Mouse (Mus musculus): Measurements from ENCODE around the gene Vill. TPM values are rescaled to one million over a fixed set of nuclear protein-coding genes. Genes with fewer than 3 reads are reported as not detected.
A peak's percentile ranks its signal among the peaks of the same experiment; 100 is the strongest.

The Vill gene
- total RNA-seq (2021) (1 to 10 TPM; 1.5 to 2.0 TPM), polyA plus RNA-seq (2012; rRNA removed) (3.4 and 4.2 TPM in 2 replicates)
- long read RNA-seq, partial matches to known transcripts, result 1 of 2 reads
- long read RNA-seq, other reads (novel, unspliced or antisense), result 0 of 2 reads

- peak; percentile 40 for DNase-seq
Observed at GRCm38 (mm10) chr9:119052154-119052944, at the start of gene Vill. Gene Vill, plus strand, starts transcription at chr9:119052778.

GRCm38 (mm10) chr9:119003990-119004702 is 48.4 kb upstream of the Vill start:
- no peak for DNase-seq

- DNase-seq, result no peak
Observed at GRCm38 (mm10) chr9:119004703-119005076, 47.9 kb upstream of the Vill start.

- DNase-seq, result no peak
Observed at GRCm38 (mm10) chr9:119005303-119006029, 47.1 kb upstream of the Vill start.

GRCm38 (mm10) chr9:119007266-119007665 is 45.3 kb upstream of the Vill start:
- no peak for DNase-seq

- DNase-seq, result no peak
Observed at GRCm38 (mm10) chr9:119008871-119009270, 43.7 kb upstream of the Vill start.

GRCm38 (mm10) chr9:119010156-119010710 is 42.3 kb upstream of the Vill start:
- DNase-seq, result no peak

- DNase-seq, result no peak
Observed at GRCm38 (mm10) chr9:119016785-119017507, 35.6 kb upstream of the Vill start.

- DNase-seq, result no peak
Observed at GRCm38 (mm10) chr9:119021731-119022130, 30.8 kb upstream of the Vill start.

- no peak for DNase-seq
Observed at GRCm38 (mm10) chr9:119025263-119025662, 27.3 kb upstream of the Vill start.

- no peak for DNase-seq
Observed at GRCm38 (mm10) chr9:119025832-119026331, 26.7 kb upstream of the Vill start.

GRCm38 (mm10) chr9:119027337-119027736 is 25.2 kb upstream of the Vill start:
- no peak for DNase-seq

GRCm38 (mm10) chr9:119028226-119029195 is 24.1 kb upstream of the Vill start:
- DNase-seq, result peak; percentile 43

GRCm38 (mm10) chr9:119029568-119029967 is 23.0 kb upstream of the Vill start:
- peak; percentile 87 for DNase-seq

GRCm38 (mm10) chr9:119031038-119031437 is 21.5 kb upstream of the Vill start:
- no peak for DNase-seq

- DNase-seq, result peak; percentile 61
Observed at GRCm38 (mm10) chr9:119031772-119032171, 20.8 kb upstream of the Vill start.

- no peak for DNase-seq
Observed at GRCm38 (mm10) chr9:119032538-119032937, 20.0 kb upstream of the Vill start.

- DNase-seq, result no peak
Observed at GRCm38 (mm10) chr9:119033111-119033921, 19.3 kb upstream of the Vill start.

- no peak for DNase-seq
Observed at GRCm38 (mm10) chr9:119034069-119034468, 18.5 kb upstream of the Vill start.

Data from adrenal gland, adult 2 months (tissue).